Mouse (Mus musculus) limb, embryonic 15.5 days (tissue): Measurements from ENCODE around the gene Cox6a1. TPM values are rescaled to one million over a fixed set of nuclear protein-coding genes. Genes with fewer than 3 reads are reported as not detected.
"Not testable (repeated sequence)": the region's sequence is repeated elsewhere in the genome, so short reads cannot be mapped to it uniquely, and the experiment has no call there.

Experiments used
- ATAC-seq: fragments of 200-750 bp; cut with Nextera tagmentation; 2 replicates; pipeline ENCODE4 v1.8.0; 2017; ENCODE audit warnings: low read depth, moderate TSS enrichment; ENCODE audit not compliant: insufficient number of reproducible peaks, low FRiP score, low TSS enrichment
- H3K27ac ChIP-seq: fragments of 300-500 bp; sonication (generic); 2 replicates; pipeline ENCODE4 v1.5.1; 2015; ENCODE audit warnings: moderate library complexity, mild to moderate bottlenecking, inconsistent platforms
- H3K27me3 ChIP-seq: fragments of 300-500 bp; sonication (generic); 2 replicates; pipeline ENCODE4 v1.6.1; 2015; ENCODE audit warnings: inconsistent platforms
- H3K36me3 ChIP-seq: fragments of 300-500 bp; sonication (generic); 2 replicates; pipeline ENCODE4 v1.6.1; 2015; ENCODE audit warnings: inconsistent platforms
- H3K4me1 ChIP-seq: fragments of 300-500 bp; sonication (generic); 2 replicates; pipeline ENCODE4 v1.6.1; 2015; ENCODE audit warnings: inconsistent platforms
- H3K4me2 ChIP-seq: fragments of 300-500 bp; sonication (generic); 2 replicates; pipeline ENCODE4 v1.6.1; 2015; ENCODE audit warnings: mild to moderate bottlenecking, inconsistent platforms
- H3K4me3 ChIP-seq: fragments of 300-500 bp; sonication (generic); 2 replicates; pipeline ENCODE4 v1.5.1; 2015; ENCODE audit warnings: mild to moderate bottlenecking, inconsistent platforms
- H3K9ac ChIP-seq: fragments of 300-500 bp; sonication (generic); 2 replicates; pipeline ENCODE4 v1.6.1; 2015; ENCODE audit warnings: inconsistent platforms
- H3K9me3 ChIP-seq: fragments of 300-500 bp; sonication (generic); 2 replicates; pipeline ENCODE4 v1.6.1; 2016; ENCODE audit warnings: inconsistent platforms
- WGBS: fragments of 180-500 bp; shearing (Covaris S2); methylation state at CpG from one replicate; pipeline ENCODE4 v1.1.7; 2015; 5-methylcytosine and 5-hydroxymethylcytosine counted together
- polyA plus RNA-seq: library from polyadenylated mRNA; unstranded; fragments of >200 nt; fragmentation: Nextera tagmentation; extraction: Ambion mirVana; gene quantifications from 2 replicates; pipeline ENCODE4 v1.2.1, GENCODE M21; 2015

The Cox6a1 gene
- polyA plus RNA-seq = 800 and 820 TPM in 2 replicates

GRCm38 (mm10) chr5:115348546-115349224 lies at the start of gene Cox6a1:
Gene Cox6a1, minus strand, starts transcription at chr5:115348981.
- peak within 1 kb of the TSS; percentile 96 for H3K4me3 ChIP-seq
- peak; percentile 88 for ATAC-seq
- under 1% methylated on average over 73 of the region's 74 CpGs for WGBS
- H3K9me3 ChIP-seq = no peaks in the 10 kb centered on the region
- peaks cover 27% of the 10 kb centered on the region for H3K36me3 ChIP-seq
- H3K27ac ChIP-seq = peak within 1 kb of the TSS; percentile 86
- H3K9ac ChIP-seq = peak within 1 kb of the TSS; percentile 77
- H3K4me2 ChIP-seq = peak within 1 kb of the TSS; percentile 84
- peaks cover 14% of the 10 kb centered on the region for H3K4me1 ChIP-seq
- H3K27me3 ChIP-seq = no peaks in the 10 kb centered on the region

GRCm38 (mm10) chr5:115397839-115398780 lies 49.3 kb upstream of the Cox6a1 start:
- 6% methylated on average over 42 of the region's 48 CpGs for WGBS
- H3K4me1 ChIP-seq = peaks cover 19% of the 10 kb centered on the region; the same call in 1 of the 2 replicates
- peak overlapping the region; percentile 92 for H3K4me2 ChIP-seq
- H3K4me3 ChIP-seq = peak overlapping the region; percentile 44
- H3K27ac ChIP-seq = 0 out of 2 replicates have a peak overlapping the region, but pooled peaks have one; percentile 27
- H3K9me3 ChIP-seq = no peaks in the 10 kb centered on the region
- no peaks in the 10 kb centered on the region for H3K27me3 ChIP-seq
- ATAC-seq = no peak
- H3K9ac ChIP-seq = peak overlapping the region; percentile 50
- H3K36me3 ChIP-seq = no peaks in the 10 kb centered on the region

- no peak for ATAC-seq
- Histone ChIP-seq H3K9me3 (no peaks in the 10 kb centered on the region), H3K4me1 (peaks cover 22% of the 10 kb centered on the region; the same call in 1 of the 2 replicates), H3K27ac (0 out of 2 replicates have a peak overlapping the region, but pooled peaks have one; percentile 3), H3K36me3 (no peaks in the 10 kb centered on the region), H3K4me3 (no peak overlapping the region), H3K9ac (no peak overlapping the region), H3K27me3 (no peaks in the 10 kb centered on the region), H3K4me2 (no peak overlapping the region)
- WGBS = 59% methylated on average over 11 of the region's 11 CpGs
Measured at GRCm38 (mm10) chr5:115396654-115397053, 47.9 kb upstream of the Cox6a1 start.

- ATAC-seq = no peak
- H3K4me2 ChIP-seq = no peak overlapping the region
- WGBS = 16% methylated on average over 10 of the region's 10 CpGs
- H3K4me1 ChIP-seq = peaks cover 22% of the 10 kb centered on the region; the same call in 1 of the 2 replicates
- no peak overlapping the region for H3K27ac ChIP-seq
- H3K9ac ChIP-seq = no peak overlapping the region
- no peaks in the 10 kb centered on the region for H3K27me3 ChIP-seq
- no peaks in the 10 kb centered on the region for H3K9me3 ChIP-seq
- H3K36me3 ChIP-seq = no peaks in the 10 kb centered on the region
- no peak overlapping the region for H3K4me3 ChIP-seq
Measured at GRCm38 (mm10) chr5:115394836-115395235, 46.1 kb upstream of the Cox6a1 start.

- Histone ChIP-seq H3K9ac (no peak overlapping the region), H3K4me2 (peak overlapping the region; percentile 10; the same call in 1 of the 2 replicates), H3K4me1 (peaks cover 22% of the 10 kb centered on the region; the same call in 1 of the 2 replicates), H3K4me3 (no peak overlapping the region), H3K27me3 (no peaks in the 10 kb centered on the region), H3K36me3 (no peaks in the 10 kb centered on the region), H3K9me3 (no peaks in the 10 kb centered on the region), H3K27ac (no peak overlapping the region)
- ATAC-seq = no peak
- WGBS = 8% methylated on average over 8 of the region's 8 CpGs
Measured at GRCm38 (mm10) chr5:115394223-115394622, 45.4 kb upstream of the Cox6a1 start.

GRCm38 (mm10) chr5:115392969-115393368 lies 44.2 kb upstream of the Cox6a1 start:
- Histone ChIP-seq H3K4me1 (peaks cover 15% of the 10 kb centered on the region; the same call in 1 of the 2 replicates), H3K36me3 (no peaks in the 10 kb centered on the region), H3K4me3 (no peak overlapping the region), H3K9me3 (no peaks in the 10 kb centered on the region), H3K27ac (no peak overlapping the region), H3K4me2 (no peak overlapping the region), H3K27me3 (no peaks in the 10 kb centered on the region), H3K9ac (no peak overlapping the region)
- 91% methylated on average over 1 of the region's 1 CpGs for WGBS
- no peak for ATAC-seq

GRCm38 (mm10) chr5:115391935-115392334 lies 43.2 kb upstream of the Cox6a1 start:
- H3K4me2 ChIP-seq = no peak overlapping the region
- WGBS = 27% methylated on average over 9 of the region's 9 CpGs
- no peaks in the 10 kb centered on the region for H3K27me3 ChIP-seq
- peaks cover 12% of the 10 kb centered on the region; the same call in 1 of the 2 replicates for H3K4me1 ChIP-seq
- H3K36me3 ChIP-seq = no peaks in the 10 kb centered on the region
- H3K9me3 ChIP-seq = no peaks in the 10 kb centered on the region
- H3K4me3 ChIP-seq = no peak overlapping the region
- no peak overlapping the region for H3K9ac ChIP-seq
- ATAC-seq = no peak
- no peak overlapping the region for H3K27ac ChIP-seq

- H3K9me3 ChIP-seq, H3K27me3 ChIP-seq, ATAC-seq, H3K9ac ChIP-seq, H3K4me1 ChIP-seq, H3K36me3 ChIP-seq, H3K27ac ChIP-seq, H3K4me2 ChIP-seq, H3K4me3 ChIP-seq: not testable (repeated sequence)
- WGBS = 73% methylated on average over 2 of the region's 2 CpGs
Measured at GRCm38 (mm10) chr5:115378882-115379281, 30.1 kb upstream of the Cox6a1 start.

GRCm38 (mm10) chr5:115375436-115375835 lies 26.7 kb upstream of the Cox6a1 start:
- no peak for ATAC-seq
- Histone ChIP-seq H3K4me2 (no peak overlapping the region), H3K4me3 (no peak overlapping the region), H3K27me3 (no peaks in the 10 kb centered on the region), H3K9me3 (no peaks in the 10 kb centered on the region), H3K4me1 (peaks cover 7% of the 10 kb centered on the region; the same call in 1 of the 2 replicates), H3K36me3 (no peaks in the 10 kb centered on the region), H3K9ac (no peak overlapping the region), H3K27ac (no peak overlapping the region)
- WGBS = 71% methylated on average over 2 of the region's 2 CpGs

GRCm38 (mm10) chr5:115374204-115374820 lies 25.5 kb upstream of the Cox6a1 start:
- no peaks in the 10 kb centered on the region for H3K27me3 ChIP-seq
- peak overlapping the region; percentile 50 for H3K4me2 ChIP-seq
- no peaks in the 10 kb centered on the region for H3K9me3 ChIP-seq
- no peak for ATAC-seq
- H3K4me1 ChIP-seq = peaks cover 7% of the 10 kb centered on the region; the same call in 1 of the 2 replicates
- peak overlapping the region; percentile 41; the same call in 1 of the 2 replicates for H3K9ac ChIP-seq
- peak overlapping the region; percentile 28 for H3K4me3 ChIP-seq
- no peak overlapping the region for H3K27ac ChIP-seq
- WGBS = 21% methylated on average over 11 of the region's 11 CpGs
- no peaks in the 10 kb centered on the region for H3K36me3 ChIP-seq

GRCm38 (mm10) chr5:115373441-115374203 lies 24.8 kb upstream of the Cox6a1 start:
- 29% methylated on average over 26 of the region's 26 CpGs for WGBS
- peak overlapping the region; percentile 28 for H3K4me3 ChIP-seq
- no peak overlapping the region for H3K27ac ChIP-seq
- no peaks in the 10 kb centered on the region for H3K9me3 ChIP-seq
- ATAC-seq = no peak
- H3K9ac ChIP-seq = peak overlapping the region; percentile 41; the same call in 1 of the 2 replicates
- H3K4me1 ChIP-seq = peaks cover 7% of the 10 kb centered on the region; the same call in 1 of the 2 replicates
- H3K4me2 ChIP-seq = peak overlapping the region; percentile 50
- H3K36me3 ChIP-seq = no peaks in the 10 kb centered on the region
- no peaks in the 10 kb centered on the region for H3K27me3 ChIP-seq
